Mouse (Mus musculus) cerebellum, adult 2 months (tissue): ENCODE results near the gene Gm3159.
"Not testable (repeated sequence)": the region's sequence is repeated elsewhere in the genome, so short reads cannot be mapped to it uniquely, and the experiment has no call there.

Source experiments
- CTCF ChIP-seq: fragments of 200-500 bp; IDR thresholded peaks from 2 replicates; pipeline ENCODE4 v1.5.1; 2011; ENCODE audit warnings: low read depth, mild to moderate bottlenecking, control low read depth, low read length, moderate library complexity, borderline replicate concordance; ENCODE audit not compliant: insufficient read depth
- POLR2A ChIP-seq: fragments of 200-500 bp; IDR thresholded peaks from 2 replicates; pipeline ENCODE4 v1.6.1; 2011; ENCODE audit warnings: low read length, control low read depth, borderline replicate concordance; ENCODE audit not compliant: insufficient read depth

DNA sequence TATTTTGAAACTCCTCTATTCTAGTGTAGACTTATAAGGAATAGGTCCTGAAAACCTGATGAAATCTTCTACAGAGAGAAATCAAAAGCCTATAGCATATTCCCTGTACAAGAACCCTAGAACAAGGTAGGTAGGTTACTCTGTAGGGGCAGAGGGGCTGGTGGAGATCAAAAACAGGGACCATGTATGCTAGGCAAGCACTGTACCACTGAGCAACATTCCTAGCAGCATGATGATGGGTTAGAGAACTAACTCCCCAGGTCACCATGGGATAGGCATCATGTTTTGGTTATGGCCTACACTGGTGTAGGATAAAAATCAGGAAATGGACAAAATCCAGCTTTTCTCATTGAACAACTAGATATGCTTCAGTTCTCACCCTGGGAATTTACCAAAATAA, 11.7 kb upstream of the Gm3159 start:
- not testable (repeated sequence) for TF ChIP-seq POLR2A, CTCF
